Mouse (Mus musculus) adrenal gland, postnatal 36 days (tissue): ENCODE measurements around the gene Vrk2. TPM values are rescaled to one million over a fixed set of nuclear protein-coding genes. Genes with fewer than 3 reads are reported as not detected.

Source experiments
- DNase-seq, 2 experiments: peaks; one replicate each; pipeline ENCODE4 v3.0.0; 2021; ENCODE audit warnings: mixed read lengths in 1 of 2
- total RNA-seq, 2 experiments: library from RNA; stranded (reverse); gene quantifications; 2 replicates each; pipeline ENCODE4 v1.2.3; 2021

The Vrk2 gene
- total RNA-seq, 2 experiments from 2014 or later: 5.5 to 11.9 TPM

- no peak for DNase-seq
These were observed 42.2 kb downstream of the Vrk2 start for GRCm38 (mm10) chr11:26551551-26551950.

DNA sequence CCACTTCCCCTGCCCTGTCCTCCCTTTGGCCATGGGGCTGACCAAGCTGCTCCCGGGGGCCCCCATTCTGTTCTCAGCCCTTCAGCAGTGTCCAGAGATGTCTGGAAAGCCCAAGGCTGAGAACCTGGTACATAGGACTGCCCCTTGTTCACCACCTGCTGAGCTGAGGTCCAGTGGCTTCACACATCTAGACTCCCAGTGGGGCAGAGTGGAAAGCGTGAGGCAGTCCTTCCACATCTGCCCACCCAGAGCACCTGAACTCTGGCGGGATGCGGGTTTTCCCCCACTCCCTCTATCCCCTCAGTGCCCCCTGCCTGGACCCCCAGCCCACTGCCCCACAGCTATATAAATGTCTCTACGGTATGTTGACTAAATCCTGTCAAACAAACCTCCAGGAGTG is 56.0 kb downstream of the Vrk2 start:
- no peak for DNase-seq

GRCm38 (mm10) chr11:26533828-26534119 is 60.0 kb downstream of the Vrk2 start:
- no peak for DNase-seq

DNA sequence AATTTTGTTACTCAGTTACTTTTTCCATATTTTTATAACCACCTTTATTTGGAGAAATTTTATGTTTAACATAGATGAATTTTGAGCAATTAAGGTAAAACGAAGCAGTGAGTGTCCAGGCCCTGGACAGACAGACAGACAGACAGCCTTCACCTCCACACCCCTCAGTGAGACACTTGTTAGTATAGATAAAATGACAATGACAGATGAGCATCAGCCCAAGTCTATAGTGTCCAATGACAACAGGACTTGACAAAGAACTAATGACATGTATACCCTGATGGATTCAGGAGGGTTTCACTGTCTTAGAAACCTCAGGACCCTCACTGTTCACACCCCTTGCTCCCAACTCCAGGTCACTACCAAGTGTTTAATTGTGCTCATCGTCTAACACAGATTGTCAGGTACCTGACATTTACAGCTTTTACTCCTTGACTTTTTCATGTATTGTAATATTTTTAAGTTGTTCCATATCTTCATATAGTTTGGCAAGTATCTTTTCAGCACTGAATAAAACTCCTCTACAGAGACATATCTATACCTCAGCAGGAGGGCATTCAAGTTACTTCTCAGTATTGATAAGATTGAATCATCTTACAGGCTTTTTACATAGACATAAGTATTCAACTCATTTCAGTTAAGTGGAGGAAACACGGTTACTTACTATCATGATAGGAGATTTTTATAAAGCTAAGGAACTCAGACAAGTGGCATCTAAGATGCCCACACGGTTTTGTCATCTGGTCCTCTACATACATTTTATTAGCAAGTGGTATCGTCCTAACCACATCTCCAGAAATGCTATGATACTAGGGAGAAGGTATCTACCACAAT is 60.6 kb downstream of the Vrk2 start:
- no peak for DNase-seq

GRCm38 (mm10) chr11:26526861-26527260 is 66.9 kb downstream of the Vrk2 start:
- DNase-seq: peak in 1 of 2 experiments; percentile 2

DNA sequence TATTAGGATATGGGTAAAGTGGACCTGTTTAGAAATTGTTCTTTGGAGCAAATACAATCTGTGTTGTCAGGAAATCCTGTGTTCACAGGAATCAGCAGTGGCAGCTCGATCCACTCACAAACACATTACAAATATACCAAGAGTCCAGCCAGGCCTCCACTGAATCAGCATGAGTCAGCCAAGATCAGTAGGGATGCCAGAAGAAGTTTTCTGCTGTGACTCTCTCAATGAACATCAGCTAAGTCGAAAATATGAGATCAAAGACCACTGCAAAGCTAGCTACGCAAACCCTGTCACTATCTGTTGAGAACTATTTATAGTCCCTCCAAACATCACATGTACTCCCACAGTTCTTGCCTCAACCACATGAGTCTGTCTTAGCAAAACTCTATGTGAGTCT is 74.8 kb downstream of the Vrk2 start:
- DNase-seq: peak; percentile 13 to 37

DNA sequence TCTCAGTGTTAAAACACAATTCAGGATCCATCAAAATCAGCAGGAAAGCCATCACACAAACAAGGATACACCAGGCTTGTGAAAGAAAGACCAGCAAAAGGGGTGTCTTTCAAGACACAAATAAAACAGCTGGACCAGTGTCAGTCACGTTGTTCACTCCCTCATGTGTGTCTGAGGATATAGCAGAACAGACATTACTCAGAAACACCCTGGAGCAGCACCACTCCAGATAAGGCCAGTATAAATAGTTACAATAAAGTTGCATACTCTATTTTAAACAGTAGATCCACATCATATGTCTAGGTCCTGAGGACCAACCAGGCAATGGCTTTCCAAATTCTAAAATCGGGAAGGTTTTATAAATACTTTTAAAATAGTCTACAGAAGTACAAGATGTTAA is 77.7 kb downstream of the Vrk2 start:
- no peak for DNase-seq

DNA sequence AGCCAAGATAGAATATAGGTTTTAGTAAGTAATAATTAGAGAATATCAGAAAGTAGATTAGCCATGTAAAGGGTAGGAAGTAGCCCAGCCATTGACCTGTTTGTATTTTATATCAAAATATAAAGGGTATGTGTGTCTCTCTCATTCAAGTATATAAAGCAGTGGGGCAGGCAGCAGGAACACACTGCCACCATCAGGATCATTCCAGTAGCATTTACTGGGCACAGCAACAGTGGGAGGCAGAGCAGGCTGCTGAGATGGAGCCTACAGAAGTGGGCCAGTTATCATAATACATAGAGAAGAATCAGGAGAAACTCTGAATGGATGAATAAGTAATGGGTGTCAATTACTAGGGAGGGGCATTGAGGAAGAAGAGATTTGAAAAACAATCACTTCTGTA is 80.1 kb downstream of the Vrk2 start:
- no peak for DNase-seq

GRCm38 (mm10) chr11:26495951-26496350 is 97.8 kb downstream of the Vrk2 start:
- DNase-seq: no peak

GRCm38 (mm10) chr11:26489761-26490466 is 103.9 kb downstream of the Vrk2 start:
- DNase-seq: peak; percentile 8 to 31

DNA sequence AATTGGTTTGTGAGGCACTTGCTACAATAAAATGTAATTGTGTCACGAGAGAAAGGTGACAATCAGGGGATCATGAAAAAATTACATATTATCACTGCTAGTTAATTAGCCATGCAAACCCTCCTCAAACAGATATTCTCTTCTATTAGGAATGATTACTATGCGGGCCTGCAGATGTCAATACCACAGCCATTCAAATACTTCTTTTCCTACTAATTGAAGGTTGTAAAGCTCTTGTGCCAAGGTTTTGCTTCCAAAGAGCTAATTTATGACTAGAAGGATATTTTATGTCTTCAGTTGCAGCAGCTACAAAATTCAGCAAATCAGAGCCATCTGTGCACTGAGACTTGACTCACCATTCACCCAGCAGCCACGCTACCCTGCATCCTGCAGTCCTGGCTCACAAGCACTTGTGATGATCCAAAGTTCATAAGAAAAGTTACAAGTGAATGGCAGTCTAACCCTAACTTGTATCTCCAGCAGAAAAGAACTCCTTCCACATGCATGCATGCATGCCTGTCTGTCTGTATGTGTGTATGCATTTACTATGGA is 112.0 kb downstream of the Vrk2 start:
- DNase-seq: peak in 1 of 2 experiments; percentile 2

GRCm38 (mm10) chr11:26477037-26477739 is 116.6 kb downstream of the Vrk2 start:
- DNase-seq: no peak

DNA sequence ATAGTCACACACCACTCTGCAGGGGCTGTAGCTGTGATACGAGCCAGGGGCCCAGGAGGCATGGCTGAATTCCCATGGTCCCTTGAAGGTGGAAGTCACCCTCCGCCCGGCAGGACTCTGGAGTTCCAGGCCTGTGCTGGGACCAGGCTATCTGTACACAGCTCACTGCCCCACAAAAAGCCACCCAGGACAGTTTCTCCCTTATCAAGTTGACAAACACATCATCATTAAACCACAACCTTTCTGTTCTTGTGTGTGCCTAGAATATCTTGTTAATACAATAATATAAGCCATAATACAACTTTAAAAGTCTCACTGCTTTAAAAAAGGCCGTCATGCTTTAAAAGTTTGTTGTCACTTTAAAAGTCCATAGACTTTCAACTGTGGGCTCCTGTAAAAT is 139.7 kb downstream of the Vrk2 start:
- DNase-seq: no peak

DNA sequence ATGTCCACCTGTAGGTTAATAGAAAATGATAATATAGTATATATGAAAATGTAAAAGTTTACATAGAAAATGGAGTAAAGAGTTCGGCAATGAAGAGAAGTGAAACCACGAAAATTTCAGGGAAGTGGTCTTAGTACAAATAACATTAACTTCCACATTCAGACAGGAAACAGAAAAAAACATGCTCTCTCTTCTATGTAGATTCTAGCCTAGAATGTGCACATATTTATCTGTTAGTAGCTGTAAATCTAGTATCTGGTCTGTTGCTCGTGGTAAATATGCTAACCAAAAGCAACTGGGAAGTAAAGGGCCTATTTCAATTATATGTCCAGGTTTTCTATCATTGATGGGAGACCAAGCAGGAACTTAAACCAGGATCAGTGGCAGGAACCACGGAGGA is 141.1 kb downstream of the Vrk2 start:
- no peak for DNase-seq

DNA sequence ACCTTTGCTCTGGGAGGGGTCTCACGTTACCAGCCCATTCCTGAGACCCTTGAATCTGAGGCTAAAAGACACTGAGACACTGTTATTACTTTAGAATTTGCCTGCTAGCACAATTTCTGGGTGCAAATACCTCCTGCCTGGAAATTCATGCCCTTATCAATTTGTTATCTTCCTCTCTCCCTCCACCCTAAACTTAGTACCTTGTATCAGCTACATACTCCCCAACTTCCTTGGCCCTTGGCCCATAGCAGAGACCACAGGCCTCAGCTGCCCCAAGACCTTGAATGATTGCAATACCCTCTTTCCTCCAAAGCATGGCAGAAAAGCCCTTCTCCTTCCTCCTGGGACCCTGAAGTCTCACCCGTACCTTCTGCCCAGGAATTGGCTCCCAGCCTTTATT is 142.6 kb downstream of the Vrk2 start:
- no peak for DNase-seq

- no peak for DNase-seq
These were observed 143.2 kb downstream of the Vrk2 start for GRCm38 (mm10) chr11:26450636-26451035.

DNA sequence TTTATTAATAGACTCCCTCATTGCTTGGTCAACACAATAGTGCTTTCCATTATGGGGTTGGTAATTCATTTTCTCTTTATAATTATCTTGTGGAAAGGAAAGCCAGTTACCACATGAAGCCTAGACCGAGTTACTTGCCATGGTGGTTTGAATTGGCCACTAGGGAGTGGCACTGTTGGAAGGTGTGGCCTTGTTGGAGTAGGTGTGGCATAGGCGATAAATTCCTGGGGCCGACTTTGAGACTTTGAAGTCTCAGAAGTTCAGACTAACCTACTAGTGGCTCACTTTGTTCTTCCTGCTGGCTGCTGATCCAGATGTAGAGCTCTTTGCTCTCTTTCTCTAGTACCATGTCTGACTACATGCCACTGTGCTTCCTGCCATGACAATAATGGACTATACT is 144.0 kb downstream of the Vrk2 start:
- no peak for DNase-seq

DNA sequence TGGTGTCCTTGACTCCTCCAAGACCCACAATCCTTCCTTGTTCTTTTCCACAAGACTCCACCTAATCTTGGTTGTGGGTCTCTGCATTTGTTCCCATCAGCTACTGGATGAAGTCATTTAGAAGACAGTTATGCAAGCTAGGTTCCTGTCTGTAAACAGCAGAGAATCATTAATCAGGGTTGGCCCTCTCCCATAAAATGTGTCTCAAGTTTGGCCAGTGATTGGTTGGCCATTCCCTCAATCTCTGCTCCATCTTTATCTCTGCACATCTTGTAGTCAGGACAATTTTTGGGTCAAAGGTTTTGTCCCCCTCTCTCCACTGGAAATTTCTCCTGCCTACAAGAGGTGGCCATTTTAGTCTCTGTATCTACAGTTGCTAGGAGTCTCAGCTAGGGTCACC is 149.4 kb downstream of the Vrk2 start:
- DNase-seq: no peak

DNA sequence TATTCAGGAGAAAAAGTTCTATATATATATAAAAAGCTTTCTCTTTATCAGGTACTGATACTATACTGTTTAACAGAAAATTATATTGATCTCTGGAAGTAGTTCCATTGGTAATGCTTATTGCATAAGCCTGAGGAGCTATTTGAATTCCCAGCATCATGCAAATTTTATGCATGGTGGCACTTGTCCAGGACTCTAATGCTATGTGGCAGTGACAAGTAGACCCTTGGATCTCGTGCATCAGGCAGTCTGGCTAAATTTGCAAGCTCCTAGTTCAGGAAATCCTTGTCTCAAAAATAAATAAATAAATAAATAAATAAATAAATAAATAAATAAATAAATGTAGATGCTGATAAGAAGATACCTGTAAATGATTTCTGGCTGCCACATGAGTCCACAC is 152.7 kb downstream of the Vrk2 start:
- no peak for DNase-seq

- DNase-seq: no peak
These were observed 156.0 kb downstream of the Vrk2 start for GRCm38 (mm10) chr11:26437818-26438217.

DNA sequence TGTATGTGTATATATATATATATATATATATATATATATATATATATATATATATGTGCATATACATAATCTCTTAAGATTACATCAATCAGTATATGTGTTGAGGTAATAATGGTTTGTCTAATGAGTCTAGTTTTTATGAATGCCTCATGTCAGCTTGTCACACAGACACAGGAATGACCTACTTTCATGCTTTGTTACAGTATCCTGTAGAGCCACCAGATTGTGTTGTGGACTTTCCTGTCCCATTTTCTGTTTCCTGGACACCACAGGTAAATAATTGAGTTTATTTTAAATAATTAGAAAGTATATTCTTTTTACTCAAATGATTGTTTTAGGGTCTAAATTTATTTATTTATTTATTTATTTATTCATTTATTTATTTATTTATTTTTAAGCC is 159.6 kb downstream of the Vrk2 start:
- DNase-seq: no peak

DNA sequence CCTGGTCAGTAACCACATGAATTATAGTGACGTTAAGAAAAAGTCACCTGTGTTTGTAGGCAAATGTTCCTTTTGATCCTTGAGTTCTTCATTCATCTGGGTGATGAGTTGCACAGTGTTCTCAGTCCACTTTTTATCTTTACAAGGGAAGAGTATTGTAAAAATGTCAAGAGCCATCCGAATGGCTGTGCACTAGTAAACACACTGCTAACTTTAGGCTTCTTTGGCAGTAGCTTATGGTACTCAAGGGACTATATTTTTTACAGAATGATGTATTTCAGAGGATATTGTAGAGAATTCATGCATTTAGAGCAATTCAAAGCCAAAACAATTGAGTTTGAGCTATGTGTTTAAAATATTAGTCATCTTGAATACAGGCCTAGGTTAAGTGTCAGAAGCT is 172.3 kb downstream of the Vrk2 start:
- no peak for DNase-seq
